Mouse (Mus musculus): ENCODE measurements around the gene Nrxn3. TPM values are rescaled to one million over a fixed set of nuclear protein-coding genes. Genes with fewer than 3 reads are reported as not detected.

Gene Nrxn3
- polyA plus RNA-seq, 1 experiment, result 0.09 TPM

DNA sequence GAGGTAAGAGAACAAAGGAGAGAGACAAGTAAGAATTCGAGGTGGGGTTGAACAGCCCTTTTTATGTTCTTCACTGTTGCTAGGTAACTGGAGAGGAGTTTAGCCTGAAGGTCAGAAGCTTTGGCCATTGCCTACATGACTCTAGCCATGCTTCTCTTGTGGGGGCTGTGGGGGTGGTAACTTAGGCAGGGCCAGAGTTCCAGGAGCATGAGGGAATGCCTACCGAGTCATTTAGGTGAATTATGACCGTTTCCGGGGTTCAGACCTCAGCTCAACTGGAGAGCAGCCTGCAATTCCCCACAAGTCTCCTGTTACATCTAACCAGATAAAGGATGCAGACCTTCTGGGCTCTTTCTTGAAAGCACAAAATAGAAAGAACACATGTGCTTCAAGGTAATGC is 1537.6 kb downstream of the Nrxn3 start:
- H3K4me3 ChIP-seq (replicated peaks), result no peak overlapping the region
- TF ChIP-seq FLI1 (IDR thresholded peaks at IDR 0.05; ENCODE audit: low read length), result no peak
- TF ChIP-seq GATA1 (IDR thresholded peaks at IDR 0.05; ENCODE audit: borderline replicate concordance, low read length), result no peak
- no peaks in the 10 kb centered on the region for H3K27me3 ChIP-seq (replicated peaks)
- no peaks in the 10 kb centered on the region for H3K36me3 ChIP-seq (replicated peaks; ENCODE audit: low read length)
- no peaks in the 10 kb centered on the region for H3K4me1 ChIP-seq
- peaks cover 3% of the 10 kb centered on the region; the same call in 1 of the 2 replicates for H3K9me3 ChIP-seq

DNA sequence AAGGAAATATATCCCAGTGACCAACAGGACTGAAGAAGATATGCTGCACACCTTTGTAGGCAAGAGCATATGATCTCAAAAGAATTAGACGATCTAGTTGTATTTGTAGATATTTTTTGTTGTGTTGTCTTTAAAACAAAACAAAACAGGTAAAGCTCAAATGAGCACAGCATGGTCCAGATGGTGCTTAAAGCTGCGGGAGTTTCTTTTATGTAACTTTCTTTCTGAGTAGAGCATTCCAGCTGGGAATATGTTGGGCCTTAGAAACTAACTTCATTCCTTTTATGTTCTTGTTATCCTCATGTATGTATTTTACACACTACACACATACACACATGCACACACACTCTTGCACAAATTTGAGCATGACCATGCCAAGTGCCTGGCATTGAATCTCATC is 1545.4 kb downstream of the Nrxn3 start:
- Histone ChIP-seq H3K27me3 (replicated peaks) (no peaks in the 10 kb centered on the region), H3K4me1 (no peaks in the 10 kb centered on the region), H3K9me3 (no peaks in the 10 kb centered on the region), H3K4me3 (replicated peaks) (no peak overlapping the region), H3K36me3 (replicated peaks; ENCODE audit: low read length) (no peaks in the 10 kb centered on the region)
- TF ChIP-seq FLI1 (IDR thresholded peaks at IDR 0.05; ENCODE audit: low read length) (no peak), GATA1 (IDR thresholded peaks at IDR 0.05; ENCODE audit: borderline replicate concordance, low read length) (no peak)

DNA sequence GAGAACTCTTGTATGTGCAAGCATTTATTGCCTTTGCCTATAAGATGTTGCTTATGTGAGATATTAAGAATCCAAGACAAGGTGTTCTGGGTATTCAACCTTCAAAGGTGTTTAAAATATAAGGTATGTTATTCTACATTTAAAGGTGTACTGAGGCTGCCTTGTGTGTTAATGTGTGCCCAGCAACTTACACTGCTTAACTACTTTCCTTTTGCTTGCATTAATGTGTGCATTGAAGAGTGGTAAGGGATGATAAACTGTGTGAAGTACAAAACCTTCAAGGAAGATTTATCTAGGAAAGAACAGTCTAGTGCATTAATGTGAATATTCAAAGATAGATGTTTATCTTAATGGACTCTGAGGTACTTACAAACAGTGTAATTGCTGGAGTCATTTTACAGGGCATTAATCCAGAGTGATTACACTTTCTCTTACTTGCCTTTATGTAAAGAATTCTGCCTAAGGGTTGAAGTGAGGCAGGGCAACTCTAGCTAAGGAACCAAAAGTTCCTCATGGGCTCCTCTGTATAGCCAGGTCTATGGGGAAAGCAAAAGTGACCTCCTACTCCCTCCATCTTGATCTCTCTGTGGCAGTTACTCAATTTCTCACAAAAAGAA is 1548.2 kb downstream of the Nrxn3 start:
- TF ChIP-seq GATA1 (IDR thresholded peaks at IDR 0.05; ENCODE audit: borderline replicate concordance, low read length), result no peak
- TF ChIP-seq FLI1 (IDR thresholded peaks at IDR 0.05; ENCODE audit: low read length), result no peak
- no peaks in the 10 kb centered on the region for H3K36me3 ChIP-seq (replicated peaks; ENCODE audit: low read length)
- H3K9me3 ChIP-seq, result no peaks in the 10 kb centered on the region
- no peak overlapping the region for H3K4me3 ChIP-seq (replicated peaks)
- no peaks in the 10 kb centered on the region for H3K27me3 ChIP-seq (replicated peaks)
- H3K4me1 ChIP-seq, result no peaks in the 10 kb centered on the region

DNA sequence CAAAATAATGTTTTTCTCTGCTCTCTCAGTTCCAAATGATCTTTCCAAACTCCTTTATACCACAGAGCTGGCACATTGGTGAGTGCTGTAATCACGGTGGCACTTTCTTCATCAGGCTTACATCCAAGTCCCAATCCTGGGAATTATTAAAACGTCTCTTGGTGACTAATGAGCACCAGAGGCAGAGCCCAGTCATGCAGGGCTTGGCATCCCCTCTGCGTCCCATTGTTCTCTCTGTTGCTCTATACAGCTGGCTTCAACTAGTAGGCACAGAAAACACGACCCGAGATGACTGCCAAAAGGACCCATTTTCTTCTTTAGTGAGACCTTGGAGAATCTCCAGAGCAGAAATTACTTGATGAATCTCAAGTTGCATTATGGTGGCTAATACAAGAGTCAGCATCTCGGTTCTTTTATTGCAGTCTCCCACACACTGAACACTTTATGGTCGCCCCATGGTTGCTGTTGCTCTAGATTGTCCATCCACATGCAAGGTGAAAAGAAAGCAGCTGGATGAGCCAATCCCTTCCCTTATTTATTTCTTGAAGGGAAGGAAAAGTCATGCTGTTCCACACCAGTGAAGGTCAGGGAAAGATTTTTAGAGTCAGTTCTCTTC is 1552.1 kb downstream of the Nrxn3 start:
- no peak for TF ChIP-seq GATA1 (IDR thresholded peaks at IDR 0.05; ENCODE audit: borderline replicate concordance, low read length)
- no peak for TF ChIP-seq FLI1 (IDR thresholded peaks at IDR 0.05; ENCODE audit: low read length)
- Histone ChIP-seq H3K9me3 (no peaks in the 10 kb centered on the region), H3K4me3 (replicated peaks) (no peak overlapping the region), H3K4me1 (no peaks in the 10 kb centered on the region), H3K27me3 (replicated peaks) (no peaks in the 10 kb centered on the region), H3K36me3 (replicated peaks; ENCODE audit: low read length) (no peaks in the 10 kb centered on the region)

DNA sequence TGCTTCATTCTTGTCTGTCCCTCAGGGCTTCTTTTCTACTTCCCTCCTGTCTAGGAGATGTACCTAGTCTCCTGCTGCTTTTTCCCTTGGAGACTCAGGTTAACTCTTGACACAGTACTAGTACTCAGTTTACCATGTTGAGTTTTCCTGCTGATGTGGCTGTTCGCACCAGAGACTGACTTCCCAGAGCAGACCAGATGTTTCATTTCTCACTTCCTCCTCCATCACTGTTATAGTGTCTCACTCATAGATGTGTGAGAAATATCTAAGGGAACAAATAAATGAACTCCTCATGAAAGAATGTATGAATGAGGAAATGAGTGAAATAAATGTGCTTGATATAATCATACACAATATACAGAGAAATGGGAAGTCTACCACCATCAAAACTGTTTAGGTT is 1558.6 kb downstream of the Nrxn3 start:
- Histone ChIP-seq H3K4me3 (replicated peaks) (no peak overlapping the region), H3K36me3 (replicated peaks; ENCODE audit: low read length) (no peaks in the 10 kb centered on the region), H3K9me3 (no peaks in the 10 kb centered on the region), H3K27me3 (replicated peaks) (no peaks in the 10 kb centered on the region), H3K4me1 (no peaks in the 10 kb centered on the region)
- TF ChIP-seq FLI1 (IDR thresholded peaks at IDR 0.05; ENCODE audit: low read length), result no peak
- no peak for TF ChIP-seq GATA1 (IDR thresholded peaks at IDR 0.05; ENCODE audit: borderline replicate concordance, low read length)

DNA sequence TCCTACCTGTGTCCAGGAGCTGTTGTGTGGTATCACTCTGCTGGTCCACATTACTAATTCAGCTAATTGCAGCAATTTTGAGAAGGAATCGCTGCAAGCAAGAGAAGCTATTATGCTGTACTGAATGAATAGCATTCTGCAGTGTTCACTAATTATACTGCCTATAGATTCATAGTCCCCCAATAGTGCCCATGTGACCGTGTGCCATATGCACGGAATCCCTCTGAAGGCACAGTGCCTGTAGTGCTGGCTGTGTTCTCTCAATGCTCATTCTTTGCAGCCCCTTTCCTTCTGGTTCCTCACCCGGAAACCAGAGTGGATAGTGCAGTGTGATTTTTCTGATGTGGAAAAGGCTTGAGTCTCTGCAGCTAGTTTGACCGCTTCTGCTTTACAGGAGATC is 1560.3 kb downstream of the Nrxn3 start:
- TF ChIP-seq GATA1 (IDR thresholded peaks at IDR 0.05; ENCODE audit: borderline replicate concordance, low read length) (no peak), FLI1 (IDR thresholded peaks at IDR 0.05; ENCODE audit: low read length) (no peak)

DNA sequence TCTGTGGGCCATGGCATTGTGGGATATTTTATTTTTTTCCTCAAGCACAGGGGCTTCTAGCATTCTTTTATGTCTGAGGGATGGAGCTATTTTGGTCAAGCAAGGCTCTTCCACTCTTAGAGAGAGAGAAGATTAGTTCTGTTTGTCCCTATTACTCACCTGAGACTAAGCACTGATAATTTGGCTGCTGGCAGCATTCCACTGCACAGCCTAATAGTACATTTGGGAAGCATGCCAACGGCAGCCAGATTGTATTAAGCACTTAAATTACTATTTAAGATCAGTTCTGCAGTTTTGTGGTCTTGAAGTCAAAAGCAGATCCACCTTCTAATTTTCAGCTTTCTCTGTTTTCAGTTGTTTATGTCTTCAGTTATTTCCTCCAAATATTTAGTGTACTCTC is 1580.0 kb downstream of the Nrxn3 start:
- TF ChIP-seq GATA1 (IDR thresholded peaks at IDR 0.05; ENCODE audit: borderline replicate concordance, low read length) (no peak), FLI1 (IDR thresholded peaks at IDR 0.05; ENCODE audit: low read length) (no peak)
- Histone ChIP-seq H3K27me3 (replicated peaks) (no peaks in the 10 kb centered on the region), H3K4me1 (no peaks in the 10 kb centered on the region), H3K36me3 (replicated peaks; ENCODE audit: low read length) (no peaks in the 10 kb centered on the region), H3K9me3 (no peaks in the 10 kb centered on the region), H3K4me3 (replicated peaks) (no peak overlapping the region)

More for the DNA sequence above, 1560.3 kb downstream of the Nrxn3 start:
- Histone ChIP-seq H3K27me3 (replicated peaks) (no peaks in the 10 kb centered on the region), H3K4me3 (replicated peaks) (no peak overlapping the region), H3K36me3 (replicated peaks; ENCODE audit: low read length) (no peaks in the 10 kb centered on the region), H3K9me3 (no peaks in the 10 kb centered on the region), H3K4me1 (no peaks in the 10 kb centered on the region)

DNA sequence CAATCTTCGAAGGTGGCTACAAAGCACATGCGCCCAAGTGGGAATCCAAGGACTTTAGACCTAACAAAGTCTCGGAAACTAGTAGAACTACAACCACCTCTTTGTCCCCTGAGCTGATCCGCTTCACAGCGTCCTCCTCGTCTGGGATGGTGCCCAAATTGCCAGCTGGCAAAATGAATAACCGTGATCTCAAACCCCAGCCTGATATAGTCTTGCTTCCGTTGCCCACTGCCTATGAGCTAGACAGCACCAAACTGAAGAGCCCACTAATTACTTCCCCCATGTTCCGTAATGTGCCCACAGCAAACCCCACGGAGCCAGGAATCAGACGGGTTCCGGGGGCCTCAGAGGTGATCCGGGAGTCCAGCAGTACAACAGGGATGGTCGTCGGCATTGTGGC is 1609.1 kb downstream of the Nrxn3 start:
- no peaks in the 10 kb centered on the region for H3K36me3 ChIP-seq (replicated peaks; ENCODE audit: low read length)
- H3K4me1 ChIP-seq, result no peaks in the 10 kb centered on the region
- no peak overlapping the region for H3K4me3 ChIP-seq (replicated peaks)
- no peaks in the 10 kb centered on the region for H3K27me3 ChIP-seq (replicated peaks)
- TF ChIP-seq FLI1 (IDR thresholded peaks at IDR 0.05; ENCODE audit: low read length) (no peak), GATA1 (IDR thresholded peaks at IDR 0.05; ENCODE audit: borderline replicate concordance, low read length) (no peak)
- H3K9me3 ChIP-seq, result peaks cover 16% of the 10 kb centered on the region

DNA sequence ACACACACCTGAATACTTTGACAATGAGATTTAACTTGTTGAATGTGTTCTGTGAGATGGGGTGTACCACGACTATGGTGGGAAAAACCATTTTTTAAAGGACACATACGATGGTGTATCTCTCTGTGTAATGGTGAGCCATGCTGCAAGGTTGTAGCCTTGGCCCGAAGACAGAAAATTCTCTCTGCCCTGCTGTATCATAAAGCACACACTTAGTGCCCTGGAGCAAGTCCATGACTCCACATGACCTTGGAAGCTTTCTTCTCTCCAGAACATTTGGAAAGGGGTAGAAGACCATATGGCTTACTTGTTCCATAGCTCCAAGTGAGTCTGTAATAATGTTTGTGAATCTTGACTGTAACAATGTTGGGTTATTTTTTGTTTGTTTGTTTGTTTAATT is 1609.8 kb downstream of the Nrxn3 start:
- TF ChIP-seq FLI1 (IDR thresholded peaks at IDR 0.05; ENCODE audit: low read length), result no peak
- TF ChIP-seq GATA1 (IDR thresholded peaks at IDR 0.05; ENCODE audit: borderline replicate concordance, low read length), result no peak

DNA sequence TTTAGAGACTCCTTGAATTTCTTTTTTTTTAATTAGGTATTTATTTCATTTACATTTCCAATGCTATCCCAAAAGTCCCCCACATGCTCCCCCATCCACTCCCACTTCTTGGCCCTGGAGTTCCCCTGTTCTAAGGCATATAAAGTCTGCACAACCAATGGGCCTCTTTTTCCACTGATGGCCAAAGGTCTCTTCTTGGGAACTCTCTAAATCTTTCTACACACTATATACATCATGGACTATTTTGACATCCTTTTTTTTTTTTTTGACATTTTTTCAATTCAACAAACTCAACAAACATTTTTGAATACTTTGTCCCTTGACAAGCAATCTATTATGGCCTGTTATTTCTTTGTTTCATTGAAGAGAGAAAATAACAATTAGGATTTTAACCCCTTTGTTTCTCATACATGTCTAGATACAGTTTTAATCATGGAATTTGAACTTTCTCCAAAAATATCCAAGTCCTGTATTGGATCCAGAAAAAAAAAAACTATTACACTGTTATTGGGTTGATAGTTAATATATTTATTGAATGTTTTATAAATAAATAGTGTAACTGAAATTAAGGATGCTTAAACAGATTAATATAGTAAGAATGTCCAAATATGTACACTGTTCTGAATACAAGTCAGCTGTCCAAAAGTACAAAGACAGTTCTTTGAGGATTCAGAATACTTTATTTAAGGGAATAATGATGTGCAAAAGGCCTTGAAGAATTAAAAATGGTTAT is 1615.0 kb downstream of the Nrxn3 start:
- Histone ChIP-seq H3K4me3 (replicated peaks) (no peak overlapping the region), H3K4me1 (no peaks in the 10 kb centered on the region), H3K36me3 (replicated peaks; ENCODE audit: low read length) (no peaks in the 10 kb centered on the region), H3K27me3 (replicated peaks) (no peaks in the 10 kb centered on the region), H3K9me3 (no peaks in the 10 kb centered on the region)
- TF ChIP-seq FLI1 (IDR thresholded peaks at IDR 0.05; ENCODE audit: low read length) (no peak), GATA1 (IDR thresholded peaks at IDR 0.05; ENCODE audit: borderline replicate concordance, low read length) (no peak)

More for the DNA sequence above, 1609.8 kb downstream of the Nrxn3 start:
- Histone ChIP-seq H3K4me3 (replicated peaks) (no peak overlapping the region), H3K9me3 (peaks cover 16% of the 10 kb centered on the region), H3K4me1 (no peaks in the 10 kb centered on the region), H3K36me3 (replicated peaks; ENCODE audit: low read length) (no peaks in the 10 kb centered on the region), H3K27me3 (replicated peaks) (no peaks in the 10 kb centered on the region)
